Mouse (Mus musculus): ENCODE measurements around the gene Ccdc177.

DNA sequence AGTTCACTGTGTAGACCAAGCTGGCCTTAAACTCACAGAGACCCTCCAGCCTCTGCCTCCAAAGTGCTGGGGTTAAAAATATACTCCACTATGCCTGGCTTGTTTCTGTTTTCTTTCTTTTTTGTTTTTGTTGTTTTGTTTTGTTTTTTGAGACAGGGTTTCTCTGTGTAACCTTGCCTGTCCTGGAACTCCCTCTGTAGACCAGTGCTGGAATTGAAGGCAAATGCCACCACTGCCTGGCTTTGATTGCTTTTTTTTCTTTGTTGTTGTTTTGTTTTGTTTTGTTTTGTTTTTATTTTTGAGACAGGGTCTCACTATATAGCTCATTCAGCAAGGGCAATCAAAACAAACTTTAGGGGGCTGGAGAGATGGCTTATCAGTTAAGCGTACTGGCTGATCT lies 41.0 kb upstream of the Ccdc177 start:
- TF ChIP-seq CTCF (IDR thresholded peaks at IDR 0.05; ENCODE audit: extremely low read depth, insufficient read depth, insufficient read length, insufficient replicate concordance) (peak; percentile 4; the same call in 1 of the 2 replicates), POLR2A (IDR thresholded peaks at IDR 0.05; ENCODE audit: low read depth, low read length) (no peak)
